Mouse (Mus musculus) heart, postnatal 4 days (tissue): ENCODE measurements at regions not wholly inside any gene's neighbourhood (a gene's known extent, or its start where the extent isn't known, plus 50 kb on each side); places are given as distances from the start of the nearest gene placed in this dataset.
"Not testable (repeated sequence)": the region's sequence is repeated elsewhere in the genome, so short reads cannot be mapped to it uniquely, and the experiment has no call there.

Experiments used
- DNase-seq: peaks from one replicate; pipeline ENCODE4 v3.0.0; 2021

GRCm38 (mm10) chr10:119146342-119146741 is 93.5 kb downstream of the Cand1 start:
- DNase-seq, result no peak

DNA sequence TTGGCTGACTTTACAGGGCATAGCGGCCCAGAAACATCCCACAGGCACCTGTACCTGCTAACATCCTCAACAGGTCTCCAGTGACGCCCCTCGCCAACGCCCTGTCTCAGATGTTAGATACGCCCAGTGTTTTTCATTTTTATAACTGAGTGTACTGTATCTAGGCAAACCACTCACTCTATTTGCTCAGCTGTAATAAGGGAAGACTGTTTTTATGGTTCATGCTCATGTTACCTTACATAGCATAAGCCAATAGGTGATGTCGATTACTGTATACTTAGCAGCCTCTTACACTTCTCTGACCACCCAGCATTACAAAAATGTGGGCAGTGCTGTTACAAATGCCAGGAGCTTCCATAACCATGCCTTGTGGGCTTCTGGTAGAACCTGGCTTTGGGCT is 97.0 kb downstream of the Cand1 start:
- no peak for DNase-seq

GRCm38 (mm10) chr10:119142307-119142706 is 97.5 kb downstream of the Cand1 start:
- no peak for DNase-seq

- DNase-seq, result no peak
Observed at GRCm38 (mm10) chr10:119138237-119138636, 101.6 kb downstream of the Cand1 start.

DNA sequence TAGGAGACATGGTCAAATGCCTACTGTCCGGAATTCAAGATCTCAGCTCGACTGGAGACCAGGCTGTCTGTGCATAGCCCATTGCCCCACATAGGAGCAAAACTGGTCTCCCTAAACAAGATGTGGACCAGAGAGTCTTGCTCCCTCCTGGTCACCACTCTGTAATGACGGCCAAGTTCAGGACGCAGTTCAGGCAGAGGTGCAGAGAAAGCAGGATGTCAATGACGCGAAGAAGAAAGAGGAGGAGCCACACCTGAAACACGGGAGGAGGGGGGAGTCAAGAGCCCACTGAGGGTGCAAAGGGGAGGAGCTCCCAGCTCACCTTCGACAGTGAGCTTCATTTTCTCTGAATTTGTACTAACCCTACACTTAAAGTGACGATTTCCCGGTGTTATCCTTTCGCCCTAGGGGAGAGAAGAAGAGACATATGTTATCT is 104.3 kb downstream of the Cand1 start:
- DNase-seq, result no peak

- no peak for DNase-seq
Observed at GRCm38 (mm10) chr10:119134797-119135488, 104.9 kb downstream of the Cand1 start.

DNA sequence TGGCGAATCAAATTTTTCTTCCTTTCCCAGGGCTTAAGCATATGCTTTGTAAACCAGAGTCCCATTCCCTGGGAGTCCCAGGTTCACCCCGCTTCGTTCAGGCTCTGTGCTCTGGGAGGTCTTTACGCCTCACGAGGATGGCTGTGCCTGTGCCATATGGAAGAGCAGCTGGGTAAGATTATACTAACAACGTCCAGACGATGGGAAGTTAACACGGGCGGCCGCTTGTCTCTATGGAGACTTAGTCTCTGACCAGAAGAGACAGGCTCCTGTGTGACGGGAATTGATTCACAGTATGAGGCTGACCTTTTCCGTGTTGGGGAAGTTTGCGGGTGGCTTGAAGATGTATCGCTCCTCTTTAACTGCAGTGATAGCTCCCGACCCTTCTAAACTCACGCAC is 107.9 kb downstream of the Cand1 start:
- DNase-seq, result no peak

- DNase-seq, result no peak
Observed at GRCm38 (mm10) chr10:119130676-119131075, 109.2 kb downstream of the Cand1 start.

DNA sequence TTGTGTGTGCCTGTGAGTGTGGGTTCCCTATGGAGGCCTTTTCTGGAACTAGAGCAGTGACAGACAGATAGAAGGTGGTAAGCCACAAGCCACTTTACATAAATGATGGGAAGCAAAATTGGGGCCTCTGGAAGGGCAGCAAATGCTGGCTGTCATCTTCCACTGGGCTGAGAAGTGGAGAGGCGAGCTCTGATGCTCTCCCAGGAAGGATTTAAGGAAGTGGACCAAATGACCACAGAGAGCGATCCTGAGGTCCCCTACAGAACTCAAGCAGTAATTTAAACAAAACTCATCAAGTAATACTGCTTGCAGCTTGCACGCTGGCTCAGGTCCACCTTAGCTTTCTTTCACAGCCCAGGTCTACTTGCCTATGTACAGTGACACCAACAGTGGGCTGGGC is 111.8 kb downstream of the Cand1 start:
- no peak for DNase-seq

GRCm38 (mm10) chr10:119123517-119123916 is 116.3 kb downstream of the Cand1 start:
- DNase-seq, result no peak

GRCm38 (mm10) chr10:119122347-119122746 is 117.5 kb downstream of the Cand1 start:
- no peak for DNase-seq

DNA sequence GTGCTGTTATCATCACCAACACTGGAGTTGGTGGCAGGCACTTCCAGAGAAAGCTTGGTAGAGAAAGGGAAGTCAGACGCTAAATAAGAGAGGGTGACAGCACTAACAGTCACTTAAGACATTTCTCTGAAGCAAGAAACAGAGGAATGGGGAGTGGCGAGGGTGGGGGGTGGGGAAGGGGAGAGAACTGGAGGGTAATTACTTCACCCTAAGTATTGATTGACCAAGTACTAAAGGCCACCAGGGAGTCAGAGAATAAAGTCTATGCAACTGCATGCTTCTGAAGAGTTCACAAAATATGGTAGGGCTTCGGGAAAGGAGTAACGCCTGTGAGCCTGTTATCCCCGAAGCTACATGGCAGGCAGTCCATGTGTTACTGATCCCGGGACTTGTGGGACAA is 118.3 kb downstream of the Cand1 start:
- DNase-seq, result no peak

DNA sequence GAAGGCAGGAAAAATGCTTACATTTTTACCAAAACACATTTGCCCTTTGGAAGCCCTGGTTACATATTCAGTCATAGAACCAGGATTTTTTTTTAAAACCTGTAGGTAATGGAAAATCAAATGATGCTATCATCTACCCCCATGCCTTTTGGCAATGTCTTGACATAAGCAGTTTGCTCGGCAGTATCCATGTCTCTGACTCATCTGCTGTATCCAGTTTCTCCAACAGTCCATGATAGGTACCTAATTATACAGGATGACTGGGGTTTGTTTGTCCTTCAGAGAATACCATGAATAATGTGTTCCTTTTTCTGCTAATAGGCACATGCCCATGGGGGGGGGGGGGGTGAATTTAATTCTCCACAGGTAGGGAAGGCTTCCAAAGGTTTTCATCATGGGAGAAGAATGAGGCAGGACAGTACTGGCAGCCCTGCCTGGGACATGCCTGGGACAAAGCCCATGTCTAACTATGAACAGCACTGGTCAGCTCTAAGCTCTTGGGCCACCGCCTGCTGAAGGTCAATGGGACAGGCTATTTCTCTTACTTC is 122.9 kb downstream of the Cand1 start:
- no peak for DNase-seq

- not testable (repeated sequence) for DNase-seq
Observed at GRCm38 (mm10) chr10:119115200-119115599, 124.7 kb downstream of the Cand1 start.

- DNase-seq, result no peak
Observed at GRCm38 (mm10) chr10:119114653-119115052, 125.2 kb downstream of the Cand1 start.

- no peak for DNase-seq
Observed at GRCm38 (mm10) chr10:119111886-119112285, 128.0 kb downstream of the Cand1 start.

DNA sequence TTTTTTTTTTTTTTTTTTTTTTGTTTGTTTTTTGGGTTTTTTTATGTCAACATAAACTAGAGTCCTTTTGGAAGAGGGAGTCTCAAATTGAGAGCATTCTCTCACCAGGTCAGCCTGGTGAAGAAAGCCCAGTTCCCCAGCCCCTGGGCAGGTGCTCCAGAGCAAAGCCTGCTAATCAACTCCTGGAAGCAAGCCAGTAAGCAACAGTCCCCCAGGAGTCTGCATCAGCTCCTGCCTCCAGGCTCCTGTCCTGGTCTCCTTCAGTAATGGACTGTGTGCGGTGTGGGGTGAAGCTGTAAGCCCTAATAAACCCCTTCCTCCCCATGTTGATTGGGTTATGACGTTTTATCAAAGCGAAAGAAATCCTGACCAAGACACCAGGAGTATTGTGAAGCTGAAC is 128.4 kb downstream of the Cand1 start:
- DNase-seq, result no peak

DNA sequence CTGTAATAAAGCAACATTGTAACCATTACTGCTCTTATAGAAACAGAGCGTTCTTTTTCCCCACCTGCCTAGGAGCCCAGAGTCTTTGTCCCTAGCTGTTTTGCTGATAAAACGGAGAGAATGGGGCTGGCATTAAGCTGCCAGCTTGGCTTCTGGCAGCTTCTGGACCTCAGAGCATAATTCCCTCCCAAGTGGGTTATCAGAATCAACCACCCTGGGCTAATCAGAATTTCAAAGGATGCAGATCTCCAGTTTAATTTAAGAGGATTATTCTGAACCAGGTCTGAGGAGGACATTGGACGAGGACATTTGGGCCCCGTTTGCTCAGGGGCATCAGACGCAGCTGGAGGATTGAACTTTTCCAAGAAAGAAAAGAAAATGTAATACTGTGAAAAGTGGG is 129.2 kb downstream of the Cand1 start:
- DNase-seq, result no peak

DNA sequence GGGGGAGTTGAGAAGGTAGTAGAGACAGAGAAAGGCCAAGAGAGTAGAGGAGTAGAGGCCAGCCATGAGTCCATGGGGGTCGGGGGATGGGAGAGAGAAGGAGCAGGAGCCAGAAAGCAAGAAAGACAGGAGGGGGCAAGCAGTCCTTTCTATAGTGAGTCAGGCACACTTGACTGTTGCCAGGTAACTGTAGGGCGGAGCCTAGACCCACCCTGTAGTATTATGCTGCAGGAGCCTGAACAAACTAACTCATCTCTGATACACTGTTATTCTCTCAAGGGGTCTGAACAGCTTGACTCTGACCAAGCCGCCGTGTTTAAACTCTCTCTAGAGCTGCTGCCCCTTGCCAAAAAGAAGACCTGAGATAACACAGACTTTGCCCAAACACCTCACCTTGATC is 130.6 kb downstream of the Cand1 start:
- DNase-seq, result no peak

DNA sequence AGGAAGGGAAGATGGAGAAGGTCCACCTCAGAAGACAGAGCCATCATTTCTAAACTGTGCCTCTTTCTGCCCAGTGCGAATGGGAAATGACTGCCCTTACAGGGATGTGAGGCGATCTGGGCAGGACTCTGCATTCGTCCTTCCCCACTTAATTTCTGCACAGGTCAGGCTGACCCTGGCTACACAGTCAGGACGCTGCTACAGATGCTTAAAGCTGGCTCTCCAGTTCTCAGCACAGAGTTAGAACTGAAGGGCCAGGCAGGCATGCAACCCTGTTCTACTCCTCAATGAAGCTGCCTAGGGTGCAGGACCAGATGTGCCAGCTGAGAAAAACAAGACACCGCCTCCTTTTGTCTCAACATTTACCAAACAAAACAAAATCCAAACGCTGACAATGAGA is 132.1 kb downstream of the Cand1 start:
- DNase-seq, result no peak

DNA sequence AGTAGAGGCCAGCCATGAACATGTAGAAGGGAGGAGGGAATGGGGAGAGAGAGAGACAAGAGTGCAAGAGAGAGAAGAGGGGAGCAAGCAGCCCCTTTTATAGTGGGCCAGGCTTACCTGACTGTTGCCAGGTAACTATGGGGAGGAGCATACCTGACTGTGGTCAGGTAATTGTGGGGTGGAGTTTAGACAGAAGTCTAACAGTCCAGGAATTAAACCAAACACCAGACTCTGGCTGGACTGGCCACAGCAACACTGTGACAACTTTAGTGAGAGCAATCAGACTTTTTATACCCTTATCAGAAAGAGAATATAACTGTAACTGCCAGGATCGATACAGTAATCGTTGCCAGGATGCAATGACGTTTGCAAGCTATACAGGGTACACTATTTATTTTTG is 133.8 kb downstream of the Cand1 start:
- DNase-seq, result no peak

- DNase-seq, result no peak
Observed at GRCm38 (mm10) chr10:119105279-119105881, 134.5 kb downstream of the Cand1 start.

DNA sequence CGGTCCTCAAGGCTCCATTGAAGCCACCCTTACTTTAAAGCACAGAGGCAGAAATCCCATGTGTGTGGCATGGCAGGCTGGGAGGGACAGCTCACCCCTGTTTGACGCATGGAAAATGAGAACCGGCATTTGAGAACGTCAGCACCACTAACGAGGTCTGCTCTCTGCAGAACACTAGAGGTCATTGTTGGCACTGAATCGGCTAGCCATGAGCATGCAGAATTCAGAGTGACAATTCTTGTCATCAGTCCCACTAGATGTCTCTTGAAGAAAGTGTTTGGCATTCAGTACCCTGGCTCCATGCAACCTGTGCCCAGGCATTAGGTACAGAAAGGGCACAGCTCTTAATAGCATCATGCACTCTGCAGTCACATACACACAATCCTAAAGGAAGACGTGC is 139.3 kb downstream of the Cand1 start:
- DNase-seq, result peak; percentile 45

GRCm38 (mm10) chr10:119099092-119099792 is 140.6 kb downstream of the Cand1 start:
- DNase-seq, result no peak
